Comparison of ENCODE assay signal across 27 mouse cellular contexts in the genomic region with DNA sequence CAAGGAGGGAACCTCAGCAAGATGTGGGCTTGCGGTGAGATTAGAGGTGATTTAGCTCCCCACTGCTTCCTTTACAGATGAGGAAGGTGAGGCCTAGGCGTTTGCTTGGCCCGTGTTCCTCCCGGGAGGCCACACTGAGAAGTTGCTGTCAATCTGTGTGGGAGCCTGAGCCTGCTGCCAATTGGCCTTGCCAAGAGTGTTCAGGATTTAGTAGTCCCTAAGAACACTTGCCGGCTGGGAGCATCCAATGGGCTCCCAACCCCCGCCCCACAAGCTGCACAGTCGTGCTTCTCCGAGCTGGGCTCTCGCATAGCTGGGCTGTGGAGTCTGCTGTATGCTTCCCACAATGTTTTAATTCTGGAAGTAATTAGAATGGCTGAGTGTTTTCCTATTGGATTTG.
DNase-seq lines count a peak whose midpoint lies in the region; ATAC-seq lines count a peak whose summit lies in the region.
"Had no signal": no experiment of that assay in that cellular context is flagged by ENCODE, and none has a peak within 500 bp of the region (broad histone marks: within the 10 kb centered on the region; RNA-seq: fewer than 3 reads in every experiment).

No protein-coding gene starts in this region.

- H3K36me3 ChIP-seq in midbrain, embryonic 13.5 days, result no peaks in the 10 kb centered on the region
- H3K36me3 ChIP-seq: forebrain, embryonic 15.5 days; G1E; heart, embryonic 13.5 days; hindbrain, embryonic 12.5 days; liver, embryonic 12.5 days; neural tube, embryonic 15.5 days had no signal

- WGBS in midbrain, embryonic 13.5 days, result 83% methylated on average over 9 of the region's 9 CpGs

- intact Hi-C loops in gastrocnemius, postnatal 36 days (cut with DNase I), result no loop called here

- no peak for ATAC-seq in midbrain, embryonic 13.5 days
- ATAC-seq: forebrain, embryonic 15.5 days; intestine, postnatal 0 days; liver, embryonic 12.5 days; Patski had no signal

- H3K4me1 ChIP-seq in midbrain, embryonic 13.5 days (replicated peaks), result no peaks in the 10 kb centered on the region
- H3K4me1 ChIP-seq: forebrain, embryonic 15.5 days; heart, embryonic 13.5 days; hindbrain, embryonic 12.5 days; liver, embryonic 12.5 days; neural tube, embryonic 15.5 days had no signal

- H3K4me2 ChIP-seq in midbrain, embryonic 13.5 days (replicated peaks), result no peak overlapping the region
- H3K4me2 ChIP-seq: forebrain, embryonic 15.5 days; heart, embryonic 13.5 days; hindbrain, embryonic 12.5 days; liver, embryonic 12.5 days; midbrain, embryonic 11.5 days; neural tube, embryonic 15.5 days had no signal

- H3K9me3 ChIP-seq in midbrain, embryonic 13.5 days, result peaks cover 7% of the 10 kb centered on the region
- H3K9me3 ChIP-seq: neural tube, embryonic 15.5 days had no signal

- H3K27ac ChIP-seq in midbrain, embryonic 13.5 days, result no peak overlapping the region
- H3K27ac ChIP-seq: forebrain, embryonic 15.5 days; heart, adult 2 months; heart, embryonic 13.5 days; hindbrain, embryonic 12.5 days; liver, embryonic 12.5 days; neural tube, embryonic 15.5 days had no signal

- DNase-seq in heart, adult 11 months, result peak; percentile 90
- DNase-seq in heart, postnatal 4 days, result no peak
- peak; percentile 23 to 36 for DNase-seq in right cerebral cortex, postnatal 10 days (ENCODE audit: low spot score in 2 of 2)
- no peak for DNase-seq in right cerebral cortex, postnatal 25 days
- DNase-seq in gastrocnemius, postnatal 36 days, result peak; percentile 25 to 38
- DNase-seq in testis, postnatal 14 days (ENCODE audit: low spot score), result no peak
- DNase-seq: B cell, adult 2 months; cerebellum, adult 18-20 months; cerebellum, postnatal 25 days; heart, adult 2 months; heart, postnatal 14 days; kidney, postnatal 25 days; lung, adult 18-20 months; lung, postnatal 10 days; thymus, adult 2 months; thymus, postnatal 4 days had no signal

- H3K27me3 ChIP-seq in midbrain, embryonic 13.5 days, result peaks cover 13% of the 10 kb centered on the region
- H3K27me3 ChIP-seq: CH12.LX; liver, embryonic 12.5 days had no signal

- H3K4me3 ChIP-seq in midbrain, embryonic 13.5 days (replicated peaks), result no peak overlapping the region
- H3K4me3 ChIP-seq: forebrain, embryonic 15.5 days; heart, adult 2 months; heart, embryonic 13.5 days; hindbrain, embryonic 12.5 days; liver, embryonic 12.5 days; neural tube, embryonic 15.5 days had no signal

- H3K9ac ChIP-seq in midbrain, embryonic 13.5 days (replicated peaks), result no peak overlapping the region
- H3K9ac ChIP-seq: forebrain, embryonic 15.5 days; heart, embryonic 13.5 days; hindbrain, embryonic 12.5 days; liver, embryonic 12.5 days; neural tube, embryonic 15.5 days had no signal

Comparison
In these comparisons a context has a peak if more than half of its experiments do, and no peak if none do; other contexts are left out.
1. DNase-seq: peak in heart, adult 11 months (single experiment), right cerebral cortex, postnatal 10 days (2 of 2) and gastrocnemius, postnatal 36 days (2 of 2); none in heart, postnatal 4 days (single experiment), right cerebral cortex, postnatal 25 days (single experiment) and testis, postnatal 14 days (single experiment).